Mouse (Mus musculus) megakaryocyte, embryonic 14.5 days (primary cell): ENCODE data around the gene B3gnt9.

Experiments used
- FLI1 ChIP-seq: IDR thresholded peaks from 2 replicates; pipeline ENCODE4 v1.6.1; 2012; ENCODE audit warnings: low read length, inconsistent platforms, mixed read lengths
- GATA1 ChIP-seq: IDR thresholded peaks from 3 replicates; pipeline ENCODE4 v1.6.1; 2012; ENCODE audit warnings: mixed read lengths, low read length, inconsistent platforms, borderline replicate concordance

DNA sequence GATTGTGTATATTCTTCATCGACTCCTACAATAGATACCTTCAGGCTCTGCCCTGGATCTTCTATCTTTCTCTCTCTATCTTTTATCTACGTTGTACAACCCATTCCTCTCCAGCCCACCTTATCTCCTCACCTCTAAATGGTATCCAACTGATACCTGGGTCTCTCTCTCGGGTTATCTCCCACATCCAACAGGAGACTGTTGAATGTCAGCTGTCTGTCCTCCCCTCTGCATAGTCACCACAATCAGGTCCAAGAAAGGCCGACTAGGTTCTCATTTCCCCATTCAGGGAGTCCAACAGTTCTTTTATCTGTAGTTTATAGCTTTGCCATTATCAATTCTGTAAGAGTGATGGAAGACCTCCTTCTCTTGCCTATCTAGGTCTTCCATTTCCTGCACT lies 27.3 kb upstream of the B3gnt9 start:
- TF ChIP-seq FLI1 = no peak
- no peak for TF ChIP-seq GATA1
